Mouse (Mus musculus): ENCODE measurements around the gene Zbtb43. TPM values are rescaled to one million over a fixed set of nuclear protein-coding genes. Genes with fewer than 3 reads are reported as not detected.

Gene Zbtb43
- total RNA-seq (2021), result 10 to 100 TPM; 29.3 to 30.0 TPM
- long read RNA-seq, experiment 1, full-length matches to known transcripts, result 15 of 30 reads
- long read RNA-seq, experiment 1, partial matches to known transcripts, result 0 of 30 reads
- long read RNA-seq, experiment 1, other reads (novel, unspliced or antisense), result 15 of 30 reads
- long read RNA-seq, experiment 2, full-length matches to known transcripts, result 19 of 24 reads
- long read RNA-seq, experiment 2, partial matches to known transcripts, result 0 of 24 reads
- long read RNA-seq, experiment 2, other reads (novel, unspliced or antisense), result 5 of 24 reads

- intact Hi-C loops (cut with DNase I), result no loop called here
- DNase-seq (ENCODE audit: low spot score in 2 of 2), result peak; percentile 96
These were observed at the start of gene Zbtb43 for GRCm38 (mm10) chr2:33468466-33469097. Zbtb43 (minus strand) TSS chr2:33468559.

- intact Hi-C loops (cut with DNase I), result no loop called here
- no peak for DNase-seq (ENCODE audit: low spot score in 2 of 2)
These were observed 47.5 kb upstream of the Zbtb43 start for GRCm38 (mm10) chr2:33515856-33516255.

DNA sequence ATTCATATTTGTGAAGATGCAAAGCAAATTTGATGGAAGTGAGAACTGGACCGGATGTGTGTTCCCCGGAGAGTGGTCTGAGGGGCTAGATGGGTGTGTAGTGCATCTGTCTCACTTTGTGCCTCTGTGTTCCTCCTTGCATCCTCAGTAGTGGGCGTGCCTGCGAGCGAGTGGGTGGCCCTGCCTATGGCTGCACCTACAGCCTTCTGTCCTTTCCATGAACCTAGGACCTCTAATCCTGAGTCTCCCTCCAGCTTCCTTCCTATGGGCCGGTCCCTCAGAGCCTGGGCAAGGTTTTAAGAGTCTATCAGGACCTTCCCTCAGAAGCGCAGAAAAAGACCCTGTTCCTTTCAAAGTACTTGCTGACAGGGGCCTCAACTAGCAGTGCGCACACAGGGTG, 47.1 kb upstream of the Zbtb43 start:
- no peak for DNase-seq (ENCODE audit: low spot score in 2 of 2)
- intact Hi-C loops (cut with DNase I), result no loop called here

GRCm38 (mm10) chr2:33510791-33511190, 42.4 kb upstream of the Zbtb43 start:
- intact Hi-C loops (cut with DNase I), result no loop called here
- no peak for DNase-seq (ENCODE audit: low spot score in 2 of 2)

GRCm38 (mm10) chr2:33502602-33503001, 34.2 kb upstream of the Zbtb43 start:
- no peak for DNase-seq (ENCODE audit: low spot score in 2 of 2)
- intact Hi-C loops (cut with DNase I), result no loop called here

DNA sequence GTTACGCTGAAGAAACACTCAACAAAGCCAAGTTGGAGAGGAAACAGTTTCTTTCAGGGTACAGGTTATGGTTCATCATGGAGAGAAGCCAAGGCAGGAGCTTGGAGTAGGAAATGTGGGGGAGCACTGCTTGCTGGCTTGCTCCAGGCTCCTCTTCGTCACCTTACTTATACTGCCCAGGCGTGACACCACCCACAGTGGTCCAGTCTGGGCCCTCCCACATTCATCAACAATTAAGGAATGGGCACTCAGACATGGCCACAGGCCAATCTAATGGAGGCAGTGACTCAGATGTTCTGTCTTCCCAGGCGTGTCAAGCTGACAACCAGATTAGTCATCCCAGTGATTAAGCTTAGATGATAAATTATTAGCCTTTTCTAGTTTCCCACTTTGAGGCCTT, 29.9 kb upstream of the Zbtb43 start:
- intact Hi-C loops (cut with DNase I), result no loop called here
- no peak for DNase-seq (ENCODE audit: low spot score in 2 of 2)

GRCm38 (mm10) chr2:33495654-33496053, 27.3 kb upstream of the Zbtb43 start:
- no peak for DNase-seq (ENCODE audit: low spot score in 2 of 2)
- intact Hi-C loops (cut with DNase I), result no loop called here

DNA sequence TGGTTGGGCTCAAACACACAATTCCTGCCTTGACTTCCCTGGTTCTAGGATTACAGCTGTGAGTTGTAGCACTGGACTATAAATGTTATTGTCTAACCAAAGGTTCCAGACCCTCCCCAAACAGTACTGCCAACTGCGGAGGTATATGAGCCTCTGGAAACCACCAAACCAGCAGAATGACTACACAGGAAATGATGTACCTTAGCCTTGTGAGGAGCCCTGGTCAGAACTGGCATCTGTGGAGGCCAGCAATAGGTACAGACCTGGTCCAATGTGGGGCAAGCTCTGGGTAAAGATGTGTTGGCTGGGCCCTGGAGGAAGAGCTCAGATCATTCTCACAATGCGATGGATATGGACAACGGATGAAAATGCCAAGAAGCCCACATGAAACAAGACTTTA, 23.7 kb upstream of the Zbtb43 start:
- intact Hi-C loops (cut with DNase I), result no loop called here

DNA sequence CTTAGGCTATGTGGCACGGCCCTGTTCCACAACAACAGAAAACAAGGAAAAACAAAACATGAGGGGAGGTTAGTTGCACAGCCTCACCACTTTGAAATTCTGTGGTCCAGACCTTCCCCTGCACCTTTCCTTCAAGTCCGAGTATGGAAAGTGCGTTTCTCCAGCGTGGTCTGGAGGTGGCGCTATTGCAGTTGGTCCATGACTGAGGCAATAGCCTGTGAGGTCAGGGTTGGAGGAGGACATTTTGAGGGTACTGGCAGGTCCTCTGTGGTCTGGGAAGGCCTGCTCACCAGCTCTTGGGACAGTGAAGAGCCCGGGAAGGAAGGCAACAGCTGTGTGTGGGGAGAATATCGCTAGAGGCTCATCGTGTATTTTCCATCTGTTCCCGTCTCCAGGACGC, 21.2 kb upstream of the Zbtb43 start:
- intact Hi-C loops (cut with DNase I), result loop anchor here (5.0 kb wide), 1 partner anchor 53 kb away; no protein-coding TSS in a partner anchor
- no peak for DNase-seq (ENCODE audit: low spot score in 2 of 2)

More for the DNA sequence above, 23.7 kb upstream of the Zbtb43 start:
- no peak for DNase-seq (ENCODE audit: low spot score in 2 of 2)

GRCm38 (mm10) chr2:33487332-33487731, 19.0 kb upstream of the Zbtb43 start:
- no peak for DNase-seq (ENCODE audit: low spot score in 2 of 2)
- intact Hi-C loops (cut with DNase I), result loop anchor here (1.0 to 5.0 kb wide), 4 partner anchors 55 to 247 kb away; no protein-coding TSS in a partner anchor

GRCm38 (mm10) chr2:33486866-33487265, 18.5 kb upstream of the Zbtb43 start:
- DNase-seq (ENCODE audit: low spot score in 2 of 2), result peak; percentile 77 to 85

GRCm38 (mm10) chr2:33477961-33478755, 9.8 kb upstream of the Zbtb43 start:
- no peak for DNase-seq (ENCODE audit: low spot score in 2 of 2)
- intact Hi-C loops (cut with DNase I), result no loop called here

More at GRCm38 (mm10) chr2:33486866-33487265, 18.5 kb upstream of the Zbtb43 start:
- intact Hi-C loops (cut with DNase I), result loop anchor here (1.0 to 5.0 kb wide), 4 partner anchors 55 to 248 kb away; no protein-coding TSS in a partner anchor

DNA sequence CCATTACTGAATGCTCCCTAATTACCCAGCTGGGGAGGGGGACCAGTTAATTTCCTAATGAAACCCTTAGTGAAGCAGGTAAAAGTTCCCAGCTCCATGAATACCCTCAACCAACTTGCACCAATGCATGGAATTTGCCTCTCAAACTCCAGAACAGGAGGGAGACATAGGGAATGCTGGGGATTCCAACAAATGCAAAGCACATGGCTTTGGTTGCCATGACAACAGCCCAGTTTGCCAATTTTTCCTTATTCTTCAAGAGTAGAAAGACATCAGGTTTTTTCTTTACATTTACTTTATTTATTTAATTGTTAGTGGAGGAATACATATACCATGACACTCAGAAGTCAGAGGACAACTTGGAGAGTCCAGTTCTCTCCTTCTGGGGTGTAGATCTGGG, 7.6 kb upstream of the Zbtb43 start:
- intact Hi-C loops (cut with DNase I), result no loop called here
- DNase-seq (ENCODE audit: low spot score in 2 of 2), result peak; percentile 87 to 93

DNA sequence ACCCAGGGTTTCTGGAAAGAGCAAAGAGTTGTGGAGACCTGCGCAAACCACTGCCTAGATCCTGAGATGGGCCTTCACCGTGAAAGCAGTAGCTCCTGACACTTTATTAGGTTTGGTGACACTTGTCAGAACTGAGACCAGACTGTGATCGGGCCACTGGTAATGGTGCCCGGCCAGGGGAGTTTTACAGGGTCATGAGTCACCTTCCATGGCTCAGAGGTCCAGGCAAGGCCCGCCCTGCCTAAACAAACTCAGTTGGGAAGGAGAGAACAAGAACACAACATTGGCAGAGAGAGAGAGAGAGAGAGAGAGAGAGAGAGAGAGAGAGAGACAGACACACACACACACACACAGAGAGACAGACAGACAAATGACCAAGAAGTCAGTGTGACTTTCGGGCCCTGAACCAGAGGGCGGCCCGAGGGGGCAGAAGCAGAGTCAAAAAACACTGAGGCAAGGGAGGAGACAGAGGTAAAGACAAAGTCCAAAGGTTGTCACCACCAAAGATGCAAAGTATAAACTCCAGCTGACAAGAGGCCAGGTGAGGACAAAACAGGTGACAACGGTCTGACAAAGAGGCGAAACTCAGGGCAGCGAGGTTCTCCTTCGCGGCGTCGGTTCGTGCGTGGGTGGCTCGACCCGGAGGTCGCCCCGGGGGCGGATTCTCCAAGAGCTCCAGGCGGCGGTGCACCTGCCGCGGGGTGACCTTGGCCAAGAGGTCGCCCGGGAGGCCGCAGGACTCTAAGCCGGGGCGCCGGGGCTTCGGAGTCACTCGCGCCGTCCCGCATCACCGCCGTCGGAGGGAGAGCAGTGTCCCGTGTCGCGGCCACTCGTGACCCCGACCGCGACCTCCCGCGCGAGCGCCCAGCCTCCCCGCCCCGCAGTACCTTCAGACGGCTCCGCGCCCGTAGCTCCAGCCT, 553 bp downstream of the Zbtb43 start:
- no peak for DNase-seq (ENCODE audit: low spot score in 2 of 2)
- intact Hi-C loops (cut with DNase I), result no loop called here

DNA sequence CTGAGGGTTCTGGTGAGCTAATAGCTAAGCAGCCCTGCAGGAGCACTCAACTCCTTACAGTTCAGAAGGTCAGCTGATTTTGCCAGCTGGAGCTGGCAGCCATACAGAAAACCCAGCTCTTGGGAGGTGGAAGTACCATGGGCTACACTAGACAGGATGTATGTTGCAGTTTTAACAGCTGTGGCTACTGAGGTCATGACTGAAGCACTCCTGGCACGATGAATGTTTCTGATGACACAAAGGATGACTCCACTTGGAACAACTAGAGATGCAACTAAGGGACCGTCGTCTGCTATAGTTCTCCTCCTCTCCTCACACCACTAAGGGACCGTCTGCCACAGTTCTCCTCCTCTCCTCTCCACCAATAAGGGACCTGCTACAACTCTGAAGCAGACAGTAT, 2.4 kb downstream of the Zbtb43 start:
- intact Hi-C loops (cut with DNase I), result no loop called here
- DNase-seq (ENCODE audit: low spot score in 2 of 2), result peak in 1 of 2 experiments; percentile 56

DNA sequence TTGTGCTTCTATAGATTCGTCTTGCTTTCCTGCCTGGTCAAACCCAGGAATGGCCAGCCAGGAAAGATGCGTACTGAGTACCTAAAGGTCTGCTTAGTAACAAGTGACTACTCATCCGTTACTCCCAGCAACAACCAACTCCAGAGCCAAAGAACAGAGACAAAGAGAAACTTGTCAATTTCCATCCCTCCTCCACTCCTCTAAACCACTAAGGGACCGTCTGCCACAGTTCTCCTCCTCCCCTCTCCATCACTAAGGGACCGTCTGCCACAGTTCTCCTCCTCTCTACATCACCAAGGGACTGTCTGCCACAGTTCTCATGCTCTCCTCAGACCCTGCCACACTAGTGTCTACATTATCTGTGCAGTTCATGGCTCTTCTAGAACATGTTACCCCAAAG, 3.1 kb downstream of the Zbtb43 start:
- peak in 1 of 2 experiments; percentile 57 for DNase-seq (ENCODE audit: low spot score in 2 of 2)
- intact Hi-C loops (cut with DNase I), result no loop called here

- DNase-seq (ENCODE audit: low spot score in 2 of 2), result no peak
- intact Hi-C loops (cut with DNase I), result no loop called here
These were observed 6.3 kb downstream of the Zbtb43 start for GRCm38 (mm10) chr2:33462066-33462465.

DNA sequence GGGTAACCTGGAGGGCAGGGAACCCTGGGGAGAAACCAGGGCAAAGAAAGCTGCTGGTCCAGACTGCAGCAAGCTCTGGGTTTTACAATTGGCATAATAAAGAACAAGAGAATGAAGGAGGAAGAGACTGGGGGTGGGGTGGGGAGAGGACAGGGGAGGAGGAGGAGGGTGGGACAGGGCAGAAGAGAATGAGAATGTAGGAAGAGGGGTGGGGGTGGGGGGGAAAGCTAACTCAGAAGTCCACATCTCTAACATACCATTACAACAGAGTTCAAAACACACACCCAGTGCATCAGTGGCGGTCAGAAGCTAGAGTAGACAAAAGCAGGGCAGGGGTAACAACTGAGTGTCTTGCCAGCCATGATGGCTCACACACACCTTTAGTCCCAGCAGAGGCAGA, 7.3 kb downstream of the Zbtb43 start:
- intact Hi-C loops (cut with DNase I), result no loop called here
- no peak for DNase-seq (ENCODE audit: low spot score in 2 of 2)

GRCm38 (mm10) chr2:33459660-33460059, 8.7 kb downstream of the Zbtb43 start:
- intact Hi-C loops (cut with DNase I), result no loop called here

More at GRCm38 (mm10) chr2:33459660-33460059, 8.7 kb downstream of the Zbtb43 start:
- no peak for DNase-seq (ENCODE audit: low spot score in 2 of 2)
